19 mouse cellular contexts compared by ENCODE assay signal in genomic region chr16:34141670-34142069, GRCm38 (mm10).
"Had no signal": no experiment of that assay in that cellular context is flagged by ENCODE, and none has a peak within 500 bp of the region (broad histone marks: within the 10 kb centered on the region; RNA-seq: fewer than 3 reads in every experiment).

No protein-coding gene starts in this region.

- H3K27me3 ChIP-seq: liver, embryonic 15.5 days; midbrain, embryonic 13.5 days; midbrain, embryonic 15.5 days; neural tube, embryonic 13.5 days; neural tube, embryonic 15.5 days had no signal

- H3K4me1 ChIP-seq: liver, embryonic 15.5 days; megakaryocyte, embryonic 14.5 days; midbrain, embryonic 15.5 days; neural tube, embryonic 13.5 days; neural tube, embryonic 15.5 days had no signal

- H3K4me2 ChIP-seq: liver, embryonic 15.5 days; midbrain, embryonic 11.5 days; midbrain, embryonic 13.5 days; midbrain, embryonic 15.5 days; neural tube, embryonic 13.5 days; neural tube, embryonic 15.5 days had no signal

- DNase-seq: liver, postnatal 0 days; lung, adult 2 months; retina, postnatal 1 day; right cerebral cortex, adult 18-20 months; right cerebral cortex, postnatal 25 days; right cerebral cortex, postnatal 4 days; spleen, adult 18-20 months; thymus, adult 18-20 months; thymus, postnatal 14 days; thymus, postnatal 36 days had no signal

- H3K9ac ChIP-seq: liver, embryonic 15.5 days; liver, postnatal 0 days; midbrain, embryonic 13.5 days; midbrain, embryonic 15.5 days; neural tube, embryonic 13.5 days; neural tube, embryonic 15.5 days had no signal

- H3K4me3 ChIP-seq: liver, embryonic 15.5 days; megakaryocyte, embryonic 14.5 days; midbrain, embryonic 13.5 days; midbrain, embryonic 15.5 days; myocyte; neural tube, embryonic 13.5 days; neural tube, embryonic 15.5 days had no signal

- ATAC-seq: liver, postnatal 0 days; midbrain, embryonic 13.5 days; midbrain, embryonic 15.5 days had no signal

- H3K27ac ChIP-seq: liver, embryonic 15.5 days; macrophage; midbrain, embryonic 13.5 days; midbrain, embryonic 15.5 days; neural tube, embryonic 13.5 days; neural tube, embryonic 15.5 days had no signal

- H3K9me3 ChIP-seq: liver, embryonic 15.5 days; megakaryocyte, embryonic 14.5 days; midbrain, embryonic 13.5 days; midbrain, embryonic 15.5 days; neural tube, embryonic 13.5 days; neural tube, embryonic 15.5 days had no signal

- H3K36me3 ChIP-seq: liver, embryonic 15.5 days; midbrain, embryonic 15.5 days; neural tube, embryonic 15.5 days had no signal
